Mouse (Mus musculus): ENCODE measurements around the gene Slc35e1.

Gene Slc35e1

DNA sequence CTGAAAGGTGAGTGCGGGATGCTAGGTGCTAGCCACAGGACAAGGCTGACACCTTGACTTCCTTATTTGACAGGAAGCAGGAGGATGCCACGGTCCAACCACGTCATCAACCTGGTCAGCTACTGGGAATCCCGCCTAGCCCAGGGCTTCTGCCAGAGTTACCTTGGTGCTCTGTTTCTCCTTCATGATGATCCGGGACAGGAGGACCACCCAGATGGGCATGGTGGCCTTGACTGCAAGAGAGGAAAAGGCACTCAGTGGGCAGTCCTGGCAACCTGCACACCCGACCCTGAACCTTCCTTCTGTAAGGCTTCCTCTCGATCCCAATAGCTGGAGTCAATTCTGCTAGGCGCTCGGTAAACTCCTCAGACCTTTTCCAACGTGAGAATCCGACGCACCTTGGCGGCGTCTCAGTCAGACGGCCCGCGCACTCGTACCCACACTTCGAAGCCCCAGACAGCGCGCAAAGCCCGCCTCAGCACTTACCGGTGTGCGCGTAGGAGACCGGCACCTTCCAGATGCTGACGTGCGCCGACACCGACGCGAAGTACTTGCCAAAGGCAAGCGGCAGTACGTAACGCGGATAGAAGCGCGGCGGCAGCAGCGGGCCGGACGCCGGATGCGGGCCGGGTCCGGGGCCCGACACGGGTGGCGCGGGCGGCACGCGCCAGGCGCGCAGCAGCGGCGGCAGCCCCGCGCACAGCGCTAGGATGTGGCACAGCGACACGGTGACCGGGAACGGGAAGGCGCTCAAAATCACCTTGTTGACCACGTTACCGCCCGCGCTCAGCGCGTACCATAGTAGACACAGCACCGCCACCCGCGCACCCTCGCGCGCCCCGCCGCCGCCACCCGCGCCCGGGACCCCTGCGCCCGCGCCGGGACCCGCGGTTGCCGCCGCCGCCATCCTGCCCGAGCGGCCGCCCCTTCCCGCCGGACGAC is at the start of gene Slc35e1:
Gene Slc35e1 (minus strand): TSS at position 935 of the 942 bp plus-strand sequence.
- DNase-seq = peak in 1 of 2 experiments; percentile 47

DNA sequence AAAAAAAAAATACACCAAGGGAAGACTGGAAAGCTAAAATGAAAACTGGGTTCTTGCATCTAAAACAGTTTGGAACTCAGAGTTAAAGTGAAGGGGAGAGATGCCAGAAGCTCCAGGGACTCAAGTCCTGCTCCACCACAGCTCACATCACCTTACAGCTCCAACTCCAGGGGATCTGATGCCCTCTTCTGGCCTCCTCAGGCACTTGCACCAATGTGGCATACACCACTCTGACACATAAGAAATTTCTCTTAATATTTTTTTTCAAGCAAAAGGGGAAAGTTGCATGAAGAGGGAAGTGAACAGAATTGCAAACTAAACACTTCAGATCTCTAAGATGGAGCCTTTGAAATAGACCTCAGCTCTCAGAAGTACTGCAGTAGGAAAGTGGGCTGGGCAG is 46.8 kb upstream of the Slc35e1 start:
- no peak for DNase-seq

DNA sequence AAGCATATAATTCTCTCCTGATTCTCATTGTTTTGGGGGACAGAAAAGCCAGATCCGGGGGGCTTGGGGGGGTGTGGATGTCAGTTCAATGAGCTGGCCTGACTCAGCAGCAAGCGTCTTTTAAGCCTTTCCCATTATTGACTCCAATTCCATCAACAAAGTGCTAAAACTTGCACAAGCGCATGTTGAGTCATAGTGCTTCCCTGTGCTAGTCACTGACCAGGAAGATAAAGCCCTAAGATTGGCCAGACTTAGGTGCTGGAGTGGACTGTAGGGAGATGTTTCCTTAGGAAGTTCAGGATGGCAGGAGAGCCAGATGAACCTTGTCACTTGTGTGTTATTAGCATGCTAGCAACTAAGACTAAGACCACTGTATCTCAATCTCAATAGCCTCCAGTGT is 42.5 kb upstream of the Slc35e1 start:
- no peak for DNase-seq

DNA sequence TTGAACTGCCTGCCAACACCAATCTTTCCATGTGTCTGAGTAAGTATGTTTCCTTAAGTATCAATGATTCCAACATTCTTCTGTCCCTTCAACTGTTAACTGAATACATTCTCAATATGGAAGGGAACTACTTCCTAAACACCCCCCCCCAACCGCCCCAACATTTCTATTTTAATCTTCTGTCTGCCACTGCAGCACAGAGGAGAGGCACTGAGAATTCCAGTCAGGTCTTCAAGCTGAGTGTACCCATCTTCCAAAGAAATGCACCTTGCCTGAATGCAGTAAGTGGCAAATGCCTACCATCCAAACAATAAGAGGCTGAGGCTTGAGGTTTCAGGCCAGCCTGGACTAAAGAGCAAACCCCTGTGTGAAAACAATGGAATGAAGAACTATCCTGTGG is 39.7 kb upstream of the Slc35e1 start:
- no peak for DNase-seq

DNA sequence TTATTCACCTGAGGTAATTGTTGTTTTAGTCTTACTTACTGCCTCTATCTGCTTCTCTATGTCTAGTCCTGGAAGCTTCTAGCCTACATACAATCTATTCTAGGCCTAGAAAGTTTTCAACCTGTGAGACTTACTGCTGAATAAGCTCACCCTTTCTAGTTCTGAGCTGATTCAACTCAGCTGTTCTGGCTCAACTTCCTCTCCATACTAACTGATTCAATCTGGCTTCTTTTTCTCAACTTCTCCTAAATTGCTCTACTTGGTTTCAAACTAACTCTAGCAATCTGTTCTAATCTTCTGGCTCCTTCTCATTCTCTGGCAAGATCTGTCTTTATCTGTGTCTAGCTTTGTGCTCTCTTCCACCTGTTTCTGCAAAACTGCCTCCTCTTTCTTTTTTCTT is 29.5 kb upstream of the Slc35e1 start:
- no peak for DNase-seq

DNA sequence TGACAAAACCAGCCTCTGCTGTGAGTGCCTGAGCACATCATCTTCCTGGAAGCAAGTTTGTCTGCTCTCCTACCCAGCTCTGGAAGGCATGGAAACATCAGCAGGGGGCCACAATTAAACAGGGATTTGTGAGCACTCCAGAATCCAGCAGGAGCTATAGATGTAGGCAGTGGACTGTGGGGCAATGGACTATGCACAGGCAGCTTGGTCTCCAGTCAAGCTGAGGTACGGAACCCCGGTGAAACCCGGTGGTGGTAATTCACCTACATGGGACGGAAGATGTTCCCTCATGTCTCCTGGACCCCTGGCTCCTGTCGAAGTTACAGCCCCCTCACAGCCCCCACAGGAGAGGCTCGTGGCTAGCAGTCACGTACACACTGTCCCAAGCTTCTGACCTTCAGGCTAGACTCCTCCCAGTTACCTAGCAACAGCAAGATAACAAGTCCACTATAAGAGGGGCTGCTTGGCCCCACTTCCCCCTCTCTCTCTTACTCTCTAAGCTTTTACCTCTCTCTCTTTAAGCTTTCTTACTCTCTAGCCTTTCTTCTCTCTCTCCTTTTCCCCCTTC is 25.1 kb upstream of the Slc35e1 start:
- DNase-seq = no peak

DNA sequence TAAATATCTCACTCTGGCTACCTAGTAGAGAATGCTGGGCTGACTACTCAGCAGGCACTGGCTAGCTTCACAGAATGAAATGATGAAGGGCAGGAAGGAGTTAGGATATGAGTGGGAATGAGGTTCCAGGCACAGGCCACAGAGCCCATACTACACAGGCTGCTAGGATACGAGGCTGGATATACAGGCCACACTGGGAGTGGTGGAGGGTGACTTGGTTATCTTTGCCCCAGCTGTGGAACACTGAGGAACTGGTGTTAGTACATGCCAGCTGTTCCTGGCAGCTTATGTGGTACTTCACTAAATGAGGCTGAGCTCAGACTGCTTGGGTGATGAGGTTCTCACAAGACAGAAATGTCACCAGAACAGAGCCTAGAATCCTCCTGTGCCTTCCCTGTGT is 20.7 kb upstream of the Slc35e1 start:
- no peak for DNase-seq

DNA sequence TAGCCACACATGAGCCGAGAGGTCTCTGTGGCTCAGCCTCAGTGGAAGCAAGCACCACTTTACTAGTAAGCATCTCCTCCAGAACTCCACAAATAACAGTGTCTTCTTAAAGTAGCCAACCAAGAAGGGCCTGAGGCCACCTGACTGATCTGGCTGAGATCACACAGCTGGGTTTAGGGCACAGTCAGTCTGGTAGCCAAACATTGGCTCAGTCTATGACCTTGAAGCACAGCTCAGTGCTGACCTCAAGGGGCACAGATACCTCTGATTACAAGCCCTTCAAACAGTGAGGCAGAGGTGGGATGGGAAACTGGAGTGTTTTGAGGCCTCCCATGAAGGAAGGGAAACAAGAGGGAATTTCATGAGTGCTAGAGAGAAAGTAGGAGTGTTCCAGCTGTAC is 20.2 kb upstream of the Slc35e1 start:
- no peak for DNase-seq

DNA sequence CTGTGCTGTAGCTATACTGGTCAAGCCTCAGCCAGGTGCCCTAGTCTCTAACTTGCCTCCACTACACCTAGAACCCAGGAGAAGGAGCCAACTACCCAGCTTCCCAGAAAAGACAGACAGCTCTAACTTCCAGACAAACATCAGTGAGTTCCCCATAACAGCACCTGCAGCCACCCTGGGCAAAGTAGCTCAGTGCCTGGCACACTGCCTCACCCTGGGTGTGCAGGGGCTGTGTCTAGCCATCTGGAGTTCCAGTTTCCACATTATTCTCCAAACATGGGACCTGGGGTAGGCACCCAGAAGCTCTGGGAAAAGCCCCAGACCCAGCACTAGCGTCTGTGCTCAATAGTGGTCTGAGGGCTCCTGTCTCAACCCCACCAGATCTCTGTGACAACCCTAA is 15.1 kb upstream of the Slc35e1 start:
- no peak for DNase-seq

DNA sequence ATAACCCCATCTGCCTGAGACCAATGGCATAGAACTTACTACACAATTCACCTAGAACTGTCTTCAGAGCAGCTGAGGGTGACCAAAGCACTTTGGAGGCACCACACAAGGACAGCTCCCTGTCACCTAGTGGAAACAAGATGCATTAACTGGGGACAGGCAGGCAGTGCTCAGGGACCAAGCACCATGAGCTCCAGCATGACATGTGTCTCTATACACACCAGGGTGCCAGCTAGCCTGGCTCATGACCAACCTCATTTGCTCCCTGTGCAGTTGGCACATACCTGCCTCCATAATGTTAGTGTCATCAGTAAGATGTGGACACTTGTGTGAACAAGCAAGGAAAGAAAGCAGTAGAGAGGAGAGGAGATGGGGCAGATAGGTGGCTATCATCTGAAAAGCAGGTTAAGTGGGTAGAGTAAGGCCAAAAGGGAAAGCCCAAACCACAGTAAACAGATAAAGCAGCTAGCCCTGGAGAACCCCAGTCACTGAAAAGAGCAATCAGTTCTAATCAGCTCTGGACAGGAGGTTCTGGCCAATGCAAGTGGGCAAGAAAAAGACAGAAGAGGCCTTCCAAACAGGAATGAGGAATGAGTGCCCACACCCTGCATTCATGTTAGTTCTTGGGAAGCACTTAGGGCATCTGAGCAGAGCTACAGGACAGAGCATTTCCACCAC is 12.4 kb upstream of the Slc35e1 start:
- no peak for DNase-seq

DNA sequence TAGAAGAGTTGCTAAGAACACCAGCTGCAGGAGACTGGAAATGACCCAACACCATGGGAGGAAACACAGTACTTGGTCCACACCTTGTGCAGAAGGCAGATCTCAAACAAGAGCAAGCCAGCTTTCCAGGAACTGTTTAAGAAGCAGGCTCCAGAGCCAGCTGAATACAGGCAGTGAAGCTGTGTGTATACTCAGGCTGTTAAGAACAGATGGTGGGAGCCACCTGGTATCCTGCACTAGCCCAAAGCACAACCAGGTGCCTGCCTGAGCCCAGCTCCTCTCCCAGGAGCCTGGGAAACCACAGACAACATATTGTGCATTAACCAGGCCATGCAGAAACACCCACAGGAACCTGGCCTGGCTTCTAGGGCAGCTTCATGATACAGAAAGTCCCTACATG is 11.7 kb upstream of the Slc35e1 start:
- no peak for DNase-seq

DNA sequence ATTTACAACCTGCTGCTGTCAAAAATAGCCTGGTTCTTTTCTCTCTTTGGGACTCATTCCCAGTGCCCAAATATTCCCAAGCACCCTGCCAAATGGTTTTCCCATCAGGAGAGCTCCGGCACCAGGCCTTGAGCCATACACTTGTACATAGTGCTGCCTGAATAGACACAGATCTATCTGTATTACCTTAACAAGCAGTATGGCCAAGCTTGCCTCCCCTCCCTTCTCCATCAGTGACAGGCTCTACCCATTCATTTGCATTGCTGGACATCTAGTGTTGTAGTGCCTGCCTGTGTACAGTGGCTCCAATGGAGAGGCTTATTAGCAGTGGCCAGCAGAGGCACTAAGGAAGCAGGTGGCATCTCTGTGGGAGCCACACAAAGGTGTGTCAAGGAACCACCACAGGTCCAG is 8.1 kb upstream of the Slc35e1 start:
- DNase-seq = no peak

DNA sequence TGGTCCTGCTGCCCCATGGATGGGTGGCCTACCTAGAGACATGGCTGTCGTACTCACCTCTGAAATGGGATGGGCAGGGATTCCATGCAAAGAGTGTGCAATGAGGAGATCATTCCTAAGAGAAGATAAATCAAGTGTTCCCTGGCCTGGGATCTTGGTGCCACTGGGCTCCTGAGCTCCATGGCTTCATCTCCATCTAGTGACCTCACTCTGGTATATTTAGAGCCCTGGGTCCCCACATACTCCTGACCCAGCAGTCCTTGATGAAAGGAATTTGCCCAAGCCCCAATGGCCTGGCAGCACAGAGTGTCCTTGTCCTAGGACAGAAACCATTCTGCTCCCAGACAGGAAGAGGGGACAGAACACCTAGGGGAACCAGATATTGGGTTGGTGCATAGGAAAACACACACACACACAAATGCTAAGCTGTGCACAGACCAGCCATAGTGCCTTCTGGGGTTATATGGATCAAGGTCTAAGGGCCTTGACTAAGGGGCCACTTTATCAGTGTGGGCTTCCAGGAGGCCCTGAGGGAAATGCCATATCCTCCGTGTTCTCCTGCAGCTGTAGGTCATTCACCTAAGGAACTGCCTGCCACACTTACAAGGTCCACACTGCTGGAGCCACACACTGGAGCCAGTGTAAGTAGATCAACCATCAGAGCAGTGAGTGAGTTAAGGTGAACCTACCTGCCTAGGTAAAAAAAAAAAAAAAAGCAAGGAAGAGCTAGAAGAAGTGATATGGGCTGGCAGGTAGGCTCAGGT is 7.3 kb upstream of the Slc35e1 start:
- no peak for DNase-seq

DNA sequence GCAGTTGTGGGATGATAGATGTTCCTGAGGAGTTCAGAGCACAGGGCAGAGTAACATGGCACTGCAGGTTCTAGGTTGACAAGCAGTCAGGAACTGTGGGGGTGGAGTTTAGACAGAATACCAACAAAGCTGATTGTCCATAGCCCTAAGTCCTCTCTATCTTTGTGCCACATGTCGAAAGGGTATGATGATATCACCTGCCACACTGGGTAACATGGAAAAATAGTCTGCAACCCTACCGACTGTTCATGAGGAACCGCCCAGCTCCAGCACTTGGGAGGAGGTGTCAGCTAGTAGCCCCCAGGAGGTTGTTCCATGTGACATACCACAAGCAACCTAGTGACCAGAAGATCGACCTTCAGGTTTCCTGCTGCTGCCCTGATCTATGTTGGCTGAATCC is 6.1 kb upstream of the Slc35e1 start:
- DNase-seq = no peak

DNA sequence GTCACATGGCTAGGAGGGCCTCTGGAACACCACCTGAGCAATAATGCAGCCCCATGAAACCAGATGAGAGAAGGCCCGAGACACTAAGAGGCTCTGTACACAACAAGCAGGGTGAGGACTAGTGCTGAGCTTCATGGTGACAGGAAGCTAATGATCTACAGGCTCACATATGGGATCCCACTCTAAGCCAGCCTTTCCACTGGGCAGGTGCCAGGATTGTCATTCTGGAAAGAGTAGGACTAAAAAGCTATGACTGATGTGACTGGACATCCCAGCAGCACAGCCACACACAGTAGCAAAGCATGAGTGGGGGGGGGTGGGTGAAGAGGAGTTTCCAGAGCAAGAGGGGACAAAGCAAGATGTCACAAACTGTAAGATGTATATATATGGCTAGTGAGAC is 5.5 kb upstream of the Slc35e1 start:
- DNase-seq = no peak

DNA sequence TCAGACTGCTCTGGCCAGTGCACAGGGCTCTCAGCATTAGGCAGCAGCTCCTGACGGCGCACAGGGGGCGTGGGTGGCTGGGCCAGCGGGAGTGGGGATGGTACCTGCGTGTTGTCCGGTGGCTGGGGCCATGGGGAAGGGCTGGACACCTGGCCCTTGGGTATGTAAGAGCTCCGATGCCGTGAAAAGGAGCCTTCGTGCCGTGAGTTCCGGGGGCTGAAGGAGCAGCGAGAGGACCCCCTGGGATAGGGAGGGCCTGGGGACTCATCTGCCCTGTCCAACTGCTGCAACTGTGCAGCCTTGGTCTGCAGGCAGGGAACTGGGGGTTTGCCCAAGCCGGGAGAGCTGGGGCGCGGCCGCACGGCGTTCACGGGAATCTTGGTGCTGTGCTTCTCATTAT is 3.8 kb upstream of the Slc35e1 start:
- no peak for DNase-seq

DNA sequence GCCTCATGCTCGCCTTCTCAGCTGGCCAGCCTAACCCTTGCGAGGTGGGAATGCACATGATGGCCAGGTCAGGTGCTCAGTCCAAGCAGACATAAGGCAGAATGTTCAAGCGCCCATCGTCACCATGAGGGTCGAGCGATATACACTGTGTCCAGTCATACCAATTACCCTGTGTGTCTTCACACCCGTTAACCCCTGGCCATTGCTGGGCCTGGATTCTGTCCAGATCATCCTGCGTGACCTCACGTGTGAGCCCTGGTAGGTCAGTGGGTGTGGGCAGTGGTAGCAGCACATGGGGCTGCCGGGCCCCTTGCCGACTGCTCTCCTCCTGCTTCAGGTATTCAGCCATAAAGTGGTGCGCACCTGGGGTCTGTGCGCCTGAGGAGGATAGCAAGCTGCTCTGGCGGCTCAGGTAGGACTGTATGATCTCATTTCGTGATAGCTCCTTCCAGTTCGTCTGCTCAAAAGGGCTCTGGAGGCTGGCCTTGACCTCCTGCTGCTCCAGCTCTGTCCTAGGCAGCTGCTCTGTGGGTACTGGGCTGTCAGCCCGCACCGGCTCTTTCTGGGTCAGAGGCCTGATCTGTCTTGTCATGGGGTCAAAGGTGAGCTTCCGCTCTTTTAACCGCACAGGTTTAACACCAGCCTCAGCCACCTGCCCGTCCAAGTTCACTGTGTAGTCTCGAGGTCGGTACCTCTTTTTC is 3.1 kb upstream of the Slc35e1 start:
- no peak for DNase-seq

DNA sequence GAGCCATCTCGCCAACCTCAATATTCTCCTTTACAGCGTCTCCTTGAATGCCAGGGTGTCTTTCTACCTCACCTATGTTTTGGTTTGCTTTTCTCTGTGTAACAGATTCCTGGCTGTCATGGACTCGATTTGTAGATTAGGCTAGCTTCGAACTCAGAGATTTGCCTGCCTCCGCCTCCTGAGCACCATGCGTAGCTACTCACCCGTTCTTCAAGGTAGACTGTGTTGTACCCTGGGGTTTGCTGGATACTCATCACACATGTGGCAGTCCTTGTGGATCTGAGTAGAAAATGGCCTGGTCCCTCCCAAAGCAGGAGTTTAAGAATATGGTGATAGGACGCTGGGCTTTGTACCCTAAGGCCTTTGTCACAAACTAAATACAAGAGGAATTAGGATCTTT is 967 bp upstream of the Slc35e1 start:
- no peak for DNase-seq

DNA sequence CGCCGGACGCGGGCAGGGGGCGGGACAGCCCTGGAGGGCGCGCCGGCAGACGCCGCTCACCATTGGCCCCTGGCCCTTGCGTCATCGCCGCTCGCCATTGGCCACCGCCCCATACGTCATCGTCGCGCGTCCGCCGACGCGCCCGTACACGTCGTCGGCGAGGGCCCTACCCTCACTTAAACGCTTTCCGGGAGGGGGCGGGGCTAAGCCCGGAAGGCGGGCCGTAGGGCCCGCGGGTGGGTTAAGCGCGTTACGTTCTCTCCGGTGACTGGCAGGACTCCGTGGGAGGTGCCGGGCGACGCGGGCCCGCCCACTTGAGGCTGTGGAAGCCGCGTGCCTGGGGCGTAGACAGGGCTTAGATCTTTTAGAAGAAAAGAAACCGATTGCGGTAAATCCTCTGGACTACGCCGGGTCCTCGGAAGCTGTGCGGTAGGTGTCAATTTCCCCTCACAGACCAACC is 238 bp upstream of the Slc35e1 start:
- DNase-seq = peak; percentile 99

DNA sequence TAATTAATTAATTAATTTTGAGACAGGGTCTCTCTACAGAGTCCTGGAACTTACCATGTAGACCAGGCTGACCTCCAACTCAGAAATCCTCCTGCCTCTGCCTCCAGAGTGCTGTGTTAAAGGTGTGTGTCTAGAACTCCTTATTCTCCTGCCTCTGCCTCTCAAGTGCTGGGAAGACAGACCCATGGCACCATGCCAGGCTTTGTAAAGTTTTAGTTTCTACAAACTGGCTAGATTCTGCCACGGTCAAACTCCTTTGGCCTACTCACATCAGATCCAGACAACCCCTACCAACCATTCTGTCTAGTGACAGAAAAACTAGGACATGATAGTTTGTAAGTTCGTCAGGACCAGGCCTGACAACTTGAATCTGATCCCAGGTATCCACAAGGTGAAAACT is 1.4 kb downstream of the Slc35e1 start:
- no peak for DNase-seq

DNA sequence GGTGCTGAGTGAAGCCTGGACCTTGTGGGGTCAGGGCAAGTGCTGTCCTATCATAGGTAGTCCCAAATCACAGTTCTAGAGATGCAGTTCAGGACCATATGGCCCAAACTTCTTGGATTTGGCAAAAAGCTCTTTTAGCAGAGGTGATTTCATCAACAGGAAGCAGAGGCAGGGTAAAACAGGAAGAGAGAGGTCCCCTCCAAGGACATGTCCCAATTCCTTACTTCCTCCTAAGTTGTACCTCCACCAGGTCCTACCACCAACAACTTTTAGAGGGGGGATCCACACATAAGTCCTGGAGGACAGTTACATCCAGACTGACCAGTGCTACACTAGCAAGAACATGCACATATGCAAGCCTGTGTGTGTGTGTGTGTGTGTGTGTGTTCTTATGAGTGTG is 5.4 kb downstream of the Slc35e1 start:
- no peak for DNase-seq

DNA sequence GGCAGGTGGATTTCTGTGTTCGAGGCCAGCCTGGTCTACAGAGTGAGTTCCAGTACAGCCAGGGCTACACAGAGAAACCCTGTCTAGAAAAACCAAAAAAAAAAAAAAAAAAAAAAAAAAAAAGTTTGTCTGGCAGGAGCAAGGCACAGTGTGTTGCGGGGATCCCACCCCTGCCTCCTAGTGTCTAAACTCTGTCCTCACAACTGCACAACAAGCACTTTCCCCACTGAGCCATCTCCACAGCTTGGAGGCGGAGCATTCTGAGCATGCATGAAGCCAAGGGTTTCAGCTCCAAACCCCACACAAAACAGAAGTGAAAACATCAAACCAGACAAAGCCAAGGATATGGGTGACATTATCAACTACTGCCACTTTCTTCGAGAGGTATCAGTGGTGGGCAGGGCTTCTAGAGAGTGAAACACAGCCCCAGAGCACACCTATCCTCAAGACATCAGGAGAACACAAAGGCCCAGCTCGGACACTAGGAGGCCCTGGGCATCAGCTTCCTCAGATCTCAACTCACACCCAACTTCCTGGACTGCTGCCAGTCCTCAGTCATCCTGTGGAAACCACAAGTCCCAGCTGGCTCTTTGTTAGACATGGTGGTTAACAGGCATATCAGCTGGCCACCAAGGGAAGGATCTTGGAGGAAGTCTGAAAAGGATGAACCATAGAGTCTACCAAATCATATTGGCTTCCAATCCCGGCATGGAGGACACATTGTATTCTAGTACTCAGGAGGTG is 6.8 kb downstream of the Slc35e1 start:
- DNase-seq = no peak
